Mouse (Mus musculus) cerebellum, adult 9-11 months (tissue): ENCODE data around the gene Dgkh.
A peak's percentile ranks its signal among the peaks of the same experiment; 100 is the strongest.

Experiments used
- DNase-seq: peaks from one replicate; pipeline ENCODE4 v3.0.0; 2022

Gene Dgkh

GRCm38 (mm10) chr14:78533701-78534100 is 198.9 kb downstream of the Dgkh start:
- DNase-seq: no peak

GRCm38 (mm10) chr14:78532345-78532744 is 200.2 kb downstream of the Dgkh start:
- no peak for DNase-seq

GRCm38 (mm10) chr14:78530256-78530655 is 202.3 kb downstream of the Dgkh start:
- DNase-seq: no peak

DNA sequence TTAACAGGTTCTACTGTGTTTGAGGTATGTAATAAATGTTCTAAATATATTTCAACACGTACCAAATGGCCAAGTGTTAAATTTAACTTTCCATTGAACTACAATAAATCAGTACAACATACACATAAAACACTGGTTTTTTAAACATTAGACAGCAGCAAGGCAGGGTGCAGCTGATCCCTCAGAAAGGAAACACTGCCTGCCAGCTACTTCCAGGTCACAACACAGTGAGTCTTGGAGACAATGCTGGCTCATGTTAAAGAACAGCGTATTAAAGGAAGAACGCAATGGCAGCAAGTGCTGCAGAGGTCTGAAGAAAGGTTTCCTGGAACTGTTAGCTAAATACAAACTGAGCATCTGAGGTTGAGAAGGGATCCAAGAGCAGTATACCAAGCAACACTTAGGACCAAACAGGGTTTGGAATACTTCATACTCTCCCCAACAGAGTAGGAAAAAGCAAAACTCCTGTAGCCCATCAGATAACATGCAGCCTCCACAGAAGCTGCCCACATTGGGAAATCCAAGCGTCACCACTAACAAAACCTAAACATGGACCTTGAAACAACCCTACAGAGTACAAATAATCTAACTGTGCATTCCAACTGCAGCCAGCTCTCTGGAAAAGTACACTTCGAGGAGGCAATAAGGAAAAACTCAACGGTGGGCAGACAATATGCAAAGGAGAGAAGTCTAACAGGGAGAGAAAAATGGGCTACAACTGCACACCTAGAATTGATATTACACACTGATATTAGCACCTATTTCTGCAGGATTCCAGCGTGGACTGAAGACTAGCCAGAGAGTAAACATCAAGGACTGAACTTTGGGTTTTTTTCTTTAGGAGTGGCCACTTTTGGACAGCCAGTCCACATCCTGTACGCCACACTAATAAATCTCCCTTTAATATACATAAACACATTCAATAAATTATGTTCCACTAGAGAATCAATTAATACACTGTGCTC is 203.8 kb downstream of the Dgkh start:
- no peak for DNase-seq

DNA sequence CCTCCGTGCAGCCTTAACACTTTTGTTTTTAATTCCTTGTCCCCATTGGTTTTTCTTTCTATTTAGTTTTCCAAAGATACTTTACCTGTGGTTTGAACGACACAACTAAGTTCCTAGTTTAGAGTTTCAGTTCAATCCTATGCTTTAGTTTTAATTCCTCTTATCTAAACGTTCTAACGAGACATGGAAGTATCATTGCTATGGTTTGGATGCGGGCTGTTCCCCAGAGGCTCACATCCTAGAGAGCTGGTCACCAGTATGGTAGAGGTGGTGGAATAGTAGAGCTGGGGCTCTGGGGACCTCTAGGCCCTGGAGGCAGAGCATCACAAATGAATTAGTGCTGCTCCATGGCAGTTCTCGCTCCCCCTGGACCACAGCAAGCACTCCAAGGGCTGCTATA is 205.7 kb downstream of the Dgkh start:
- no peak for DNase-seq

GRCm38 (mm10) chr14:78526475-78526874 is 206.1 kb downstream of the Dgkh start:
- DNase-seq: no peak

GRCm38 (mm10) chr14:78525611-78526457 is 206.7 kb downstream of the Dgkh start:
- peak; percentile 20 for DNase-seq

DNA sequence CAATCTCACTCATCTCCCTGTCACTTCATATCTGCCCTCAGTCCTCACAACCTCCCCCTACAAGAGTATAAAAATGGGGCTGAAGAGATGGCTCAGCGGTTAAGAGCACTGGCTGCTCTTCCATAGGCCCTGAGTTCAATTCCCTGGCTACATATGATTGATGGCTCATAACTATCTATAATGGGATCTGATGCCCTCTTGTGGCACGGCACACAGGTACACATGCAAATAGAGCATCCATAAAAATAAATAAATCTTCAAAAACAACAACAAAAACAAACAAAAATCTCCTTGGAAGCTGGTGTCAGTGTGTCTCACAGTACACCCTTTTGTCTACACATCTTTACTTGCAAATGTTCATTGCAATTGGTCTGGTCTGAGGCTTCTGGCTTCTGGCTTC is 207.5 kb downstream of the Dgkh start:
- no peak for DNase-seq

- DNase-seq: no peak
These were observed 221.9 kb downstream of the Dgkh start for GRCm38 (mm10) chr14:78510713-78511112.

GRCm38 (mm10) chr14:78509791-78510190 is 222.8 kb downstream of the Dgkh start:
- DNase-seq: no peak
